Mouse (Mus musculus) testis, adult 2 months (tissue): ENCODE data around the gene Guk1. TPM values are rescaled to one million over a fixed set of nuclear protein-coding genes. Genes with fewer than 3 reads are reported as not detected.
A peak's percentile ranks its signal among the peaks of the same experiment; 100 is the strongest.

ENCODE experiments used
- H3K27ac ChIP-seq: fragments of 200-500 bp; 2 replicates; pipeline ENCODE4 v1.5.1; 2012; ENCODE audit warnings: low read depth, low read length; ENCODE audit not compliant: control insufficient read depth, insufficient read depth
- H3K27me3 ChIP-seq: fragments of 200-500 bp; 2 replicates; pipeline ENCODE4 v1.6.1; 2012; ENCODE audit warnings: mild to moderate bottlenecking, low read length, moderate library complexity; ENCODE audit not compliant: control insufficient read depth, insufficient read depth
- H3K36me3 ChIP-seq: fragments of 200-500 bp; 2 replicates; pipeline ENCODE4 v1.6.1; 2012; ENCODE audit warnings: mild to moderate bottlenecking, low read length; ENCODE audit not compliant: control insufficient read depth, insufficient read depth
- H3K4me1 ChIP-seq: fragments of 200-500 bp; 2 replicates; pipeline ENCODE4 v1.6.1; 2012; ENCODE audit warnings: low read length; ENCODE audit not compliant: control insufficient read depth, insufficient read depth
- H3K4me3 ChIP-seq: fragments of 200-500 bp; 2 replicates; pipeline ENCODE4 v1.5.1; 2012; ENCODE audit warnings: low read depth, mild to moderate bottlenecking, low read length, moderate library complexity, mixed read lengths; ENCODE audit not compliant: control insufficient read depth
- CTCF ChIP-seq: fragments of 200-500 bp; IDR thresholded peaks from 2 replicates; pipeline ENCODE4 v1.5.1; 2012; ENCODE audit warnings: low read depth, mild to moderate bottlenecking, inconsistent platforms, low read length, moderate library complexity; ENCODE audit not compliant: control insufficient read depth, insufficient read depth, insufficient replicate concordance
- POLR2A ChIP-seq: fragments of 200-500 bp; IDR thresholded peaks from 2 replicates; pipeline ENCODE4 v1.6.1; 2012; ENCODE audit warnings: low read depth, mild to moderate bottlenecking, inconsistent platforms, low read length, moderate library complexity; ENCODE audit not compliant: control insufficient read depth
- polyA plus RNA-seq: library from polyadenylated mRNA; depleted of rRNA; stranded (reverse); fragments of >200 nt; gene quantifications from 2 replicates; pipeline ENCODE4 v1.2.3, GENCODE M21; 2012

The Guk1 gene
- polyA plus RNA-seq, 1 experiment: 168 TPM

DNA sequence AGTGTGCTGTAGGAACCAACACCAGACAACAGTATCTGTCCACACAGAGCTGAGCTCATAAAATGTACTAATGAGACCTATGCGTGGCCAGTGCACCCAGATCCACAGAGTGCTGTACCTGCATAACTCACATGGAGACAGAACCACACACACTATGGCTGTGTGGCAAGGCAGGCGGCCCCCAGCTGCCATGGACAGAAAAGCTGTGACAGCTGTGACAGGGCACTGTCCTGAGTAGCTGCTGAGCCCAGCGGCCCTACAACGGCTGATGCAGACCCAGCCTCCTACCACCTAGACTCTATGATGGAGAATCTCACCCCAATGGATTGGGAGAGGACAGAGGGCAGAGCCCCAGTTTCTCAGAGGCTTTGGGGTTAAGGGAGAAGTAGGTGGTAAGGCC is 32.5 kb downstream of the Guk1 start:
- H3K27me3 ChIP-seq: no peaks in the 10 kb centered on the region
- TF ChIP-seq CTCF (no peak), POLR2A (no peak)
- H3K4me3 ChIP-seq: no peak overlapping the region
- H3K4me1 ChIP-seq: peaks cover 10% of the 10 kb centered on the region
- H3K36me3 ChIP-seq: no peaks in the 10 kb centered on the region; the same call in 1 of the 2 replicates
- H3K27ac ChIP-seq: no peak overlapping the region

DNA sequence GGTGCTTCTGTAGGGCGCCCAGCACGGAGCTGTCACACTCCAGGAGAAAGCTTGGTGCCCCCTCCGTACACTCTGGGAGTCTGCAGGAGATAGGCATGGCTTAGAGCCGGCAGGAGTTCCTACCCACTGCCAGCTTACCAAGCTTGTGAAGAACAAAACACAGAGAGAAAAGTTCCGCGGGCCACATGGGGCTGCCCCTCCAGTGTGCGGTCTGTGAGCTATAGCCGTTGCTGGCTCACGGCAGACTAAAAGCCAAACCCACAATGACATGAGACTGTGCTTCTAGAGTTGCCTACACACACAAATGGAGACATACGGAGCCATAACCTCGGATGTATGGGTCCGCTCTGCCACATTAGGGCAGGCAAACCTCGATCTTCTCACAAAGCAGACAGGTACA is 32.9 kb downstream of the Guk1 start:
- TF ChIP-seq CTCF: no peak
- TF ChIP-seq POLR2A: no peak
- peaks cover 6% of the 10 kb centered on the region; the same call in 1 of the 2 replicates for H3K4me1 ChIP-seq
- H3K27me3 ChIP-seq: no peaks in the 10 kb centered on the region
- H3K36me3 ChIP-seq: no peaks in the 10 kb centered on the region; the same call in 1 of the 2 replicates
- no peak overlapping the region for H3K27ac ChIP-seq
- H3K4me3 ChIP-seq: no peak overlapping the region

GRCm38 (mm10) chr11:59155900-59156299 is 36.1 kb downstream of the Guk1 start:
- no peak for TF ChIP-seq CTCF
- no peak for TF ChIP-seq POLR2A
- Histone ChIP-seq H3K27ac (no peak overlapping the region), H3K36me3 (no peaks in the 10 kb centered on the region; the same call in 1 of the 2 replicates), H3K4me3 (no peak overlapping the region), H3K27me3 (no peaks in the 10 kb centered on the region), H3K4me1 (peaks cover 3% of the 10 kb centered on the region; the same call in 1 of the 2 replicates)

- Histone ChIP-seq H3K4me3 (no peak overlapping the region), H3K36me3 (no peaks in the 10 kb centered on the region; the same call in 1 of the 2 replicates), H3K4me1 (peaks cover 3% of the 10 kb centered on the region; the same call in 1 of the 2 replicates), H3K27ac (no peak overlapping the region), H3K27me3 (no peaks in the 10 kb centered on the region)
- TF ChIP-seq POLR2A: no peak
- no peak for TF ChIP-seq CTCF
Observed at GRCm38 (mm10) chr11:59154220-59154619, 37.8 kb downstream of the Guk1 start.

DNA sequence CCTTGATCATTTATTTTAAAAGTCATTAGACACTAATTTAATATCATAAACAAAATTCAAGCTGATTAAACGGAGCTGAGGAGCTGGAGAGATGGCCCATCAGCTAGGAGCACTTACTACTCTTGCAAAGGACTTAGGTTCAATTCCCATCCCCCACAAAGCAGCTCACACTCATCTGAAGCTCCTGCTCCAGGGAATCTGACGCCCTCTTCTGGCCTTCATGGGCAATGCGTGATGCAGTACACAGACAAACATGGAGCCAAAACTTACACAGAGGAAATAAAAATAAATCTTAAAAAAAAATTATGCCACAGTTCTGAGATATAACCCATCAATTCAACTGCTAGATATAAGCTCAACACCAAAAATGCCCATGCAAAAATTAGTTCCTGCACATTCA is 40.3 kb downstream of the Guk1 start:
- TF ChIP-seq CTCF (peak; percentile 40; the same call in 1 of the 2 replicates), POLR2A (no peak)
- Histone ChIP-seq H3K36me3 (no peaks in the 10 kb centered on the region), H3K4me3 (no peak overlapping the region), H3K27ac (no peak overlapping the region), H3K4me1 (no peaks in the 10 kb centered on the region), H3K27me3 (no peaks in the 10 kb centered on the region)

DNA sequence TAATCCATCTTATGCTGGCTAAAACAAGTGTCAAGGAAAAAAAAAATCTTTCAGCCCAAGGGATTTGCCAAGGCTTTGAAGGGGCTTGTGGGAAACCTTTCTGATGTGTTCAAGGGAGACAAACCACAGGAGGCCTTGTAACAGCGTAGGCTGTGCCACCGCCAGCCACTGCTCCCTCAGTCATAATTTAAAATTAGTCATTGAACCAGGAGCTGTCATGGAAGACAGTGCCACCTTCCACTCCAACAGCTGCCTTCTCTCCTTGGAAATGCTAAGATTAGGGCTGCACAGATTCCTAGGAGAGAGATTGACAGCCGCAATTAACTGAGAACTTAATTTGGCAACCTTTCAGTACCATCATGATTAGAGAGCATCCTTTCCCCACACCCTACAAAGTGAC is 42.7 kb downstream of the Guk1 start:
- Histone ChIP-seq H3K27ac (no peak overlapping the region), H3K4me3 (no peak overlapping the region), H3K36me3 (no peaks in the 10 kb centered on the region), H3K4me1 (no peaks in the 10 kb centered on the region), H3K27me3 (no peaks in the 10 kb centered on the region)
- TF ChIP-seq POLR2A (no peak), CTCF (no peak)

DNA sequence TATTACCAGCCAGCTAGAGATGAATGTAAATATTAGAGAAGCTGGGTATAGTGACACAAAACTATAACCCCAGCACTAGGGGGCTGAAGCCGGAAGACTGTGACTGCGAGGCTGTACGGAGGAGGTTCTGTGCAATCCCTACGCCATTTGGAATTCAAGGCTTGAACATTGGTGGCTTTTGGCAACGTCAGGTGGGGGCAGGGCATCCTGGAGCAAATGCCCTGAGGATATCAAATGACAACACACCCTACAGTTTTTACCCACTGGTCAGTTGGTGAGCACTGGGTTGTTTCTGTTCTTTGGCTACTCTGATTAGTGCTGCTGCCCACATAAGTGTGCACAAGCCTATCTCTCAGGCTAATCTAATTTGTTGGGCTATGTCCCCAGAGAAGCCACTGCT is 49.0 kb downstream of the Guk1 start:
- no peak for TF ChIP-seq CTCF
- no peak for TF ChIP-seq POLR2A
- no peak overlapping the region for H3K4me3 ChIP-seq
- H3K36me3 ChIP-seq: no peaks in the 10 kb centered on the region
- H3K27me3 ChIP-seq: no peaks in the 10 kb centered on the region
- no peak overlapping the region for H3K27ac ChIP-seq
- H3K4me1 ChIP-seq: peaks cover 2% of the 10 kb centered on the region; the same call in 1 of the 2 replicates

GRCm38 (mm10) chr11:59141772-59142370 is 50.1 kb downstream of the Guk1 start:
- Histone ChIP-seq H3K4me3 (no peak overlapping the region; the same call in 1 of the 2 replicates), H3K27ac (no peak overlapping the region)

More at GRCm38 (mm10) chr11:59141772-59142370, 50.1 kb downstream of the Guk1 start:
- peaks cover 2% of the 10 kb centered on the region; the same call in 1 of the 2 replicates for H3K4me1 ChIP-seq
- TF ChIP-seq POLR2A: no peak
- TF ChIP-seq CTCF: no peak
- no peaks in the 10 kb centered on the region for H3K36me3 ChIP-seq
- no peaks in the 10 kb centered on the region for H3K27me3 ChIP-seq
